Mouse (Mus musculus) stomach, embryonic 14.5 days (tissue): ENCODE measurements at regions not wholly inside any gene's neighbourhood (a gene's known extent, or its start where the extent isn't known, plus 50 kb on each side); places are given as distances from the start of the nearest gene placed in this dataset.

Experiments used
- ATAC-seq: fragments of 200-750 bp; cut with Nextera tagmentation; 2 replicates; pipeline ENCODE4 v1.8.0; 2017; ENCODE audit warnings: low read depth, moderate TSS enrichment; ENCODE audit not compliant: insufficient number of reproducible peaks, insufficient read depth, low FRiP score
- H3K27ac ChIP-seq: fragments of 300-500 bp; sonication (generic); 2 replicates; pipeline ENCODE4 v1.5.1; 2014; ENCODE audit warnings: mild to moderate bottlenecking, low read length, moderate library complexity, mixed read lengths
- H3K27me3 ChIP-seq: fragments of 300-500 bp; sonication (generic); 2 replicates; pipeline ENCODE4 v1.6.1; 2014; ENCODE audit warnings: low read length, control low read depth, mixed read lengths; ENCODE audit not compliant: control insufficient read depth, insufficient read depth
- H3K36me3 ChIP-seq: fragments of 300-500 bp; sonication (generic); 2 replicates; pipeline ENCODE4 v1.6.1; 2014; ENCODE audit warnings: mild to moderate bottlenecking, control low read depth, low read length, moderate library complexity, mixed read lengths; ENCODE audit not compliant: control insufficient read depth, insufficient read depth
- H3K4me1 ChIP-seq: fragments of 300-500 bp; sonication (generic); 2 replicates; pipeline ENCODE4 v1.6.1; 2014; ENCODE audit warnings: low read length, control low read depth, mixed read lengths; ENCODE audit not compliant: control insufficient read depth, insufficient read depth
- H3K4me2 ChIP-seq: fragments of 300-500 bp; sonication (generic); replicated peaks from 2 replicates; pipeline ENCODE4 v1.6.1; 2014; ENCODE audit warnings: low read depth, low read length, control low read depth
- H3K4me3 ChIP-seq: fragments of 300-500 bp; sonication (generic); 2 replicates; pipeline ENCODE4 v1.5.1; 2014; ENCODE audit warnings: low read depth, low read length, control low read depth
- H3K9ac ChIP-seq: fragments of 300-500 bp; sonication (generic); replicated peaks from 2 replicates; pipeline ENCODE4 v1.6.1; 2014; ENCODE audit warnings: low read depth, mild to moderate bottlenecking, control low read depth, low read length, moderate library complexity, mixed read lengths
- H3K9me3 ChIP-seq: fragments of 300-500 bp; sonication (generic); 2 replicates; pipeline ENCODE4 v1.6.1; 2016; ENCODE audit warnings: low read depth, low read length, control low read depth; ENCODE audit not compliant: control insufficient read depth
- WGBS: fragments of 180-500 bp; shearing (Covaris S2); extraction: QIAGEN DNeasy Blood & Tissue Kit; methylation state at CpG from one replicate; pipeline ENCODE4 v1.1.7; 2014; 5-methylcytosine and 5-hydroxymethylcytosine counted together

DNA sequence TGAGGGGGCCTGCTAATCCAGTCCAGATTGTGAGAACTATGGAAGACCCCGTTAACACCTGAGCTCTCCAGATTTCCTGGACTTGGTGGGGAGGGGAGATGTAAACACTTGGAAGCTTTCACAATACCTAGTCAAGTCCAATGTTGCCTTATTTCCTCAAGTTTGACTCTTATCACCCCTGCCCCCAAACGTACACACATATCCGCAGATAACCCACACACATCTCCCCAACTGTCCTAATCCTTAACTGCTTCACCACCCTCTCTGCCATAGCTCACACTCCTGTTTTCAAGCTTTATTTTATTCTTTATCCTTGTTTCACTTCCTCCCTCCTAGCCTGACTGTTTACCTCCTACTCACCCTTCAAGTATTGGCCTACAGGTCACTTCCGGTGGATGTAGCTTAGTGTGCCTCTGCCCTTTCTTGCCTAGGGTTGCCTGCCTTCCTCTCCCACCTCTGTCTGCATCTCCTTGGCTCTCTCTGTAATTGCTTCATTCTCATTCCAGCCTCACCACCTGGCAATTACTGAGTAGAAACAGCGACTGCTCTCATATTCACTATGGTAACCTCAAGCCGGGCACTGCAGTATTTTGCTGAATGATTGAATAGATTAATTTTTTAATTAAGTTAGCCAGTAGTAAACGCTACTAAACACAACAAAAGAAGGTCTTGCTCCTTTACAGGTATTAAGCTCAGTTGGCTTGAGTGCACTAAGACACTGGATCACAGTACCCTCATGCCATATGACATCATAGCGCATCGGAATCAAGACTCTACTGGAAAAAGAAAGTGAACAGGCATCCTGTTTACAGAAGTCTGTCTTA lies 125.3 kb upstream of the Cpeb2 start:
- Histone ChIP-seq H3K36me3 (no peaks in the 10 kb centered on the region), H3K27ac (no peak overlapping the region), H3K9me3 (no peaks in the 10 kb centered on the region), H3K27me3 (no peaks in the 10 kb centered on the region), H3K4me3 (no peak overlapping the region), H3K4me1 (no peaks in the 10 kb centered on the region), H3K9ac (no peak overlapping the region), H3K4me2 (no peak overlapping the region)
- no peak for ATAC-seq
- 78% methylated on average over 9 of the region's 9 CpGs for WGBS

DNA sequence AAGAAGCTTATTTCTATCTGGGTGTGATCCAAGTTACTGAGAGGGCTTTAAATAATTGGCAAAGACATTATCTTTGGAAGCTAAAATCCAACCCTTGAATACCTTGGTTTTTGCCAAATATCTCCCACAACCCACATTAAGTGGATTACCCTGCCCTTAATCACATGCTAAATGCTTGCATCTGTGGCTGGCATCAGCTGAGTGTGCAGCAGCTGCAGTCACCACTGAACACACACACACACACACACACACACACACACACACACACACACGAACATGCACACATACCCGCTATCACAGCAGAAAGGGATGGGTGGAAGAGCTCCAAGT lies 124.7 kb upstream of the Cpeb2 start:
- no peak for ATAC-seq
- Histone ChIP-seq H3K9me3 (no peaks in the 10 kb centered on the region), H3K4me1 (no peaks in the 10 kb centered on the region), H3K27ac (no peak overlapping the region), H3K36me3 (no peaks in the 10 kb centered on the region), H3K4me2 (no peak overlapping the region), H3K4me3 (no peak overlapping the region), H3K27me3 (no peaks in the 10 kb centered on the region), H3K9ac (no peak overlapping the region)
- WGBS: 69% methylated on average over 2 of the region's 2 CpGs

DNA sequence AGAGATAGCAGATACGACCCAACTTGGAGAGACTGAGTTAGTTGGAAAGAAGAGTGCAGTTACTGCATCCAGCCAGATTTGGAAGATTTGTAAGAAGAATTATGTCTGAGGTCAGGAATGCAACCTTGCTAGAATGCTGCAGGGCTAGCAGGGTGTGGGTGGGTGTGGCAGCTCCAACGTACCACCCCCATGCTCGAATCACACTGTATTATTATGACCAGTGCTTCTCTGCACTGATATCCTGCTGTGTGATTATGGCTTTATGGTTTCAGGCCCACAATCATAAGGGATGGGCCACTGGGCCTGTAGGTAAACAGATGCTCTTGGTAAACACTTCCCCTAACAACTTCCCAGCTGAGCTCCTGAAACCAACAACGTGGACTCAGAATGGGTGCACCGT lies 122.8 kb upstream of the Cpeb2 start:
- H3K9me3 ChIP-seq: no peaks in the 10 kb centered on the region
- ATAC-seq: 0 out of 2 replicates have a peak, but pooled peaks have one; percentile 25

DNA sequence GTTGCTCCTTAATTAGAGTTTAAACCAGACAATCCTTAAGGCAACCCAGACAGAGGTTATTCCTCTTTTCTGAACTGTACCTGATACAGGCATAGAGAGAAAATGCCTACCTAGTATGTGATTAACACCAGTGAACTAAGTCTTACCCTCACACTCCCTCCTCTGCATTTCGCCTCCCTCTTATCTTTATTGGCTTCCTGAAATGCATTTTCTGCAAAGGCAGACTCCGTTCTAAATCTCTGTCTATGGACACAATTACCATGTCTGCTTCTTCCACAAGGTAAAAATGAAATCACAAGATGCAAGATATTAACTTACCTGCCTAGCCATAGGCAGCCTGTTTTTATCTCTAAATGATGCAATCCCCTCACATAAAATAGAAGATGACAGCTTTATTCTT lies 121.2 kb upstream of the Cpeb2 start:
- Histone ChIP-seq H3K4me3 (no peak overlapping the region), H3K9me3 (no peaks in the 10 kb centered on the region), H3K27ac (no peak overlapping the region), H3K27me3 (no peaks in the 10 kb centered on the region), H3K36me3 (no peaks in the 10 kb centered on the region), H3K4me2 (no peak overlapping the region), H3K9ac (no peak overlapping the region), H3K4me1 (no peaks in the 10 kb centered on the region)
- 54% methylated on average over 2 of the region's 2 CpGs for WGBS
- ATAC-seq: no peak

More for the DNA sequence above, 122.8 kb upstream of the Cpeb2 start:
- 69% methylated on average over 5 of the region's 5 CpGs for WGBS
- Histone ChIP-seq H3K4me3 (no peak overlapping the region), H3K36me3 (no peaks in the 10 kb centered on the region), H3K27me3 (no peaks in the 10 kb centered on the region), H3K9ac (no peak overlapping the region), H3K27ac (no peak overlapping the region), H3K4me2 (no peak overlapping the region), H3K4me1 (no peaks in the 10 kb centered on the region)

DNA sequence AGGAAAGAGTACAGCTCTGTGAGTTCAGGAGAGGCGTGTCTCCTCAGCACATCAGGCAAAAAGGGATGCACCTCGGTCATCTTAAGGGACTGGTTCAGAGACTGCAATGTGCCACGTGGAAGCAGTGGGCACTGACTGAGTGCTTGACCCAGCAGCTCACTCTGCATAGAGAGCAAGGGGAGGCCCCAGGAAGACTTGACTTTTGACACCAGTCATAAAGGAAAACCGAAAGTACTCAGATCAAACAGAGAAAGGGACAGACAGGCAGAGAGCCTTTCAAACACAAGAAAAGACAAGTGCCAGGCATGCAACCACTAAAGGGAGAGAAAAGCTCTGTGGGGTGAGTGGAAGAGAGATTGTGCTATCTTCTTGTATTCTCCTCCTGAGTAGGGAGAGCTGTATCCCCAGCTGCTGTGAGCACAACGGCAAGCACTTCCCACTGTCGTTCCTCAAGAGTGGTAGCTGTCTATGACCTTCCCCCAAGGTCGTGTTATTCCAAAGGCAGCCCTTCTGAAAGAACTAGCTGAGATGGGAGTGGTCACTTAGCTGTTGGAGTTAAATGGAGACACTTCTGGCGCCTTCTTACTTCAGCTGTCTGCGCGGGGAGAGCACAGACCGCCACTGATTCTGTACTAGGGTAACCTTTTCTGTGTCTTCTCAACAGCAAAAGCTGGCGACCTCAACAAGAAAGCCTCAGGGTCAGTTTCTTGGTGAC lies 119.4 kb upstream of the Cpeb2 start:
- no peaks in the 10 kb centered on the region for H3K36me3 ChIP-seq
- H3K9ac ChIP-seq: no peak overlapping the region
- WGBS: 71% methylated on average over 12 of the region's 12 CpGs
- no peaks in the 10 kb centered on the region for H3K27me3 ChIP-seq
- no peak overlapping the region for H3K4me2 ChIP-seq
- ATAC-seq: no peak
- no peaks in the 10 kb centered on the region for H3K9me3 ChIP-seq
- H3K4me1 ChIP-seq: no peaks in the 10 kb centered on the region
- H3K4me3 ChIP-seq: no peak overlapping the region
- no peak overlapping the region for H3K27ac ChIP-seq

DNA sequence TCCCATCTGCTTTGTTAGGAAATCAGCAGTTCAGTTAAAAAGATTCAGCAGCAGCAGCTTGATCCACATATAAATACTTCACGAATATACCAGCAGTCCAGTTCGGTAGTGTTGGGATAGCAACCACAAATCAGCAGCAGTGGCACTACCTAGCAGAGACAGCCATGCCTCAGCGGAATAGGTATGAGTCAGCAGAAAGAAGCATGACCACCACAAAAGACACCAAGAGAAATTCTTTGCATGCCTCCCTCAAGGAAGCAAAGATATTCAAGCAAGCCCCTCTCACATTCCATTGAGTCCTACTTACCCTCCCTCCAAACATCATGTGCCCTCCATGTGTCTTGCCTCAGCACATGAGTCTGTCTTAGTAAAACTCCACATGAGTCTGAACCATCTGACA lies 117.5 kb upstream of the Cpeb2 start:
- 86% methylated on average over 3 of the region's 3 CpGs for WGBS
- Histone ChIP-seq H3K27ac (no peak overlapping the region), H3K4me2 (no peak overlapping the region), H3K36me3 (no peaks in the 10 kb centered on the region), H3K4me3 (no peak overlapping the region), H3K4me1 (no peaks in the 10 kb centered on the region), H3K9me3 (no peaks in the 10 kb centered on the region), H3K27me3 (no peaks in the 10 kb centered on the region), H3K9ac (no peak overlapping the region)
- no peak for ATAC-seq

DNA sequence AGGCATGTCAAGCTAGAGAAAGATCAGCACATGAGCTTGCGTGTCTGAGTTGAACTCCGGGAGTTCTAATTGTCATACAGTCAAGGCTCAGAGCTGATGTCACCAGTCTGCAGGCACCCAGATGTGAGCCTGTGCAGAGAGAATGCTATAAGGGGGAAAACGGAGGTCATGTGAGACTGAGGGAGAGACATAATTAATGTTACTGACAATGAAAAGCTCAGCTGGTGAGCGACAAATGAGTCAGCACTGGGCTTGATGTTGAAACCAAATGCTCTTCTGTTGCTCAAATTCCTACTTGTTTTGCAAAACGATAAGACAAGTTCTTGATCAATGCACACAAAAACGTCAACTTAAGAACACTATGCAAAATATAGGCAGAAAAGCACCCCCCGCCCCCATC lies 116.1 kb upstream of the Cpeb2 start:
- Histone ChIP-seq H3K27me3 (no peaks in the 10 kb centered on the region), H3K4me3 (no peak overlapping the region), H3K9ac (no peak overlapping the region), H3K36me3 (no peaks in the 10 kb centered on the region), H3K4me1 (no peaks in the 10 kb centered on the region), H3K27ac (no peak overlapping the region), H3K9me3 (no peaks in the 10 kb centered on the region), H3K4me2 (no peak overlapping the region)
- 72% methylated on average over 7 of the region's 7 CpGs for WGBS
- no peak for ATAC-seq

DNA sequence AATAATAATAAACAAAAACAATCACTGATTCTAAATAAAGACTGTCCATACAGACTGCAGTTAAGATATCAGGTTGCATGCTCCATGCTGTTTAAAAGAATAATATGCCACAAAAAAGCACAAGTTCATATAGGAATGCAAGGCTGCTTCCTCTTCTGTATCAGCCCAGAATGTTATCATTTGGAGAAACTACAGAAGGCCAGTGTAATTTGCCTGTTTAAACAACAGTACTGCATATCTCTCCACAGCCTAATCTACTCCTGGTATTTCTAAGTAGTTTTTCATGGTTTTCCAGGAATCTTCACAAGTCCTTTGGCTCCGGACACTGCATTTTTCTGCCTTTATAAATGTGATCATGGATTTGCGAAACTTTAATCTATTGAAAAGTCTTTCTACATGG lies 111.9 kb upstream of the Cpeb2 start:
- Histone ChIP-seq H3K27me3 (no peaks in the 10 kb centered on the region), H3K27ac (no peak overlapping the region), H3K4me1 (no peaks in the 10 kb centered on the region), H3K4me3 (no peak overlapping the region), H3K36me3 (no peaks in the 10 kb centered on the region), H3K9ac (no peak overlapping the region), H3K9me3 (no peaks in the 10 kb centered on the region), H3K4me2 (no peak overlapping the region)
- 76% methylated on average over 2 of the region's 2 CpGs for WGBS
- ATAC-seq: no peak
